Mouse (Mus musculus) limb, embryonic 14.5 days (tissue): ENCODE data around the gene Gm47969. TPM values are rescaled to one million over a fixed set of nuclear protein-coding genes. Genes with fewer than 3 reads are reported as not detected.

ENCODE experiments used
- ATAC-seq: fragments of 200-750 bp; cut with Nextera tagmentation; 2 replicates; pipeline ENCODE4 v1.8.0; 2017; ENCODE audit warnings: low read depth, moderate number of reproducible peaks, moderate TSS enrichment; ENCODE audit not compliant: low FRiP score
- DNase-seq: peaks from one replicate; pipeline ENCODE4 v3.0.0-alpha.2; 2015; ENCODE audit warnings: low spot score
- H3K27ac ChIP-seq: fragments of 300-500 bp; sonication (generic); replicated peaks from 2 replicates; pipeline ENCODE4 v1.5.1; 2014; ENCODE audit warnings: low read depth, mild to moderate bottlenecking, low read length, moderate library complexity, mixed read lengths
- H3K27me3 ChIP-seq: fragments of 300-500 bp; sonication (generic); 2 replicates; pipeline ENCODE4 v1.6.1; 2014; ENCODE audit warnings: low read length, mixed read lengths; ENCODE audit not compliant: control insufficient read depth, insufficient read depth
- H3K36me3 ChIP-seq: fragments of 300-500 bp; sonication (generic); 2 replicates; pipeline ENCODE4 v1.6.1; 2014; ENCODE audit warnings: mild to moderate bottlenecking, low read length, moderate library complexity, mixed read lengths; ENCODE audit not compliant: control insufficient read depth, insufficient read depth
- H3K4me1 ChIP-seq: fragments of 300-500 bp; sonication (generic); 2 replicates; pipeline ENCODE4 v1.6.1; 2014; ENCODE audit warnings: antibody characterized with exemption, low read length, mixed read lengths; ENCODE audit not compliant: control insufficient read depth, insufficient read depth
- H3K4me2 ChIP-seq: fragments of 300-500 bp; sonication (generic); replicated peaks from 2 replicates; pipeline ENCODE4 v1.6.1; 2014; ENCODE audit warnings: low read depth, mild to moderate bottlenecking, low read length, moderate library complexity; ENCODE audit not compliant: severe bottlenecking
- H3K4me3 ChIP-seq: fragments of 300-500 bp; sonication (generic); replicated peaks from 2 replicates; pipeline ENCODE4 v1.5.1; 2014; ENCODE audit warnings: low read length
- H3K9ac ChIP-seq: fragments of 300-500 bp; sonication (generic); 2 replicates; pipeline ENCODE4 v1.6.1; 2014; ENCODE audit warnings: mild to moderate bottlenecking, low read depth, low read length, moderate library complexity; ENCODE audit not compliant: severe bottlenecking
- H3K9me3 ChIP-seq: fragments of 300-500 bp; sonication (generic); 2 replicates; pipeline ENCODE4 v1.6.1; 2016; ENCODE audit warnings: low read length; ENCODE audit not compliant: control insufficient read depth
- POLR2A ChIP-seq: fragments of 200-500 bp; IDR thresholded peaks from 2 replicates; pipeline ENCODE4 v1.8.0; 2012; ENCODE audit warnings: inconsistent platforms, mild to moderate bottlenecking, moderate library complexity, borderline replicate concordance; ENCODE audit not compliant: insufficient read depth, insufficient read length; ENCODE audit errors: extremely low read depth
- WGBS: fragments of 180-500 bp; shearing (Covaris S2); extraction: QIAGEN DNeasy Blood & Tissue Kit; methylation state at CpG from one replicate; pipeline ENCODE4 v1.1.7; 2014; 5-methylcytosine and 5-hydroxymethylcytosine counted together
- polyA plus RNA-seq, 2 experiments: library from polyadenylated mRNA; depleted of rRNA in 1 of 2; stranded (reverse) in 1 of 2; unstranded in 1 of 2; fragments of >200 nt; fragmentation: Nextera tagmentation in 1 of 2; extraction: Ambion mirVana in 1 of 2; gene quantifications; 2 replicates each; pipeline versions ENCODE4 v1.2.1 to v1.2.3; 2012 to 2014

The Gm47969 gene
- polyA plus RNA-seq, 2 experiments, result not detected

- no peaks in the 10 kb centered on the region for H3K9me3 ChIP-seq
- H3K9ac ChIP-seq, result no peak overlapping the region
- no peaks in the 10 kb centered on the region for H3K27me3 ChIP-seq
- no peak for ATAC-seq
- no peak overlapping the region for H3K4me3 ChIP-seq
- H3K36me3 ChIP-seq, result no peaks in the 10 kb centered on the region
- 0 out of 2 replicates have a peak overlapping the region, but pooled peaks have one; percentile 10 for H3K27ac ChIP-seq
- H3K4me1 ChIP-seq, result no peaks in the 10 kb centered on the region; the same call in 1 of the 2 replicates
- TF ChIP-seq POLR2A, result no peak
- DNase-seq, result no peak
- peak overlapping the region; percentile 50 for H3K4me2 ChIP-seq
- 73% methylated on average over 11 of the region's 11 CpGs for whole genome bisulfite sequencing
These were observed 7.7 kb upstream of the Gm47969 start for GRCm38 (mm10) chr1:83036892-83037667.

DNA sequence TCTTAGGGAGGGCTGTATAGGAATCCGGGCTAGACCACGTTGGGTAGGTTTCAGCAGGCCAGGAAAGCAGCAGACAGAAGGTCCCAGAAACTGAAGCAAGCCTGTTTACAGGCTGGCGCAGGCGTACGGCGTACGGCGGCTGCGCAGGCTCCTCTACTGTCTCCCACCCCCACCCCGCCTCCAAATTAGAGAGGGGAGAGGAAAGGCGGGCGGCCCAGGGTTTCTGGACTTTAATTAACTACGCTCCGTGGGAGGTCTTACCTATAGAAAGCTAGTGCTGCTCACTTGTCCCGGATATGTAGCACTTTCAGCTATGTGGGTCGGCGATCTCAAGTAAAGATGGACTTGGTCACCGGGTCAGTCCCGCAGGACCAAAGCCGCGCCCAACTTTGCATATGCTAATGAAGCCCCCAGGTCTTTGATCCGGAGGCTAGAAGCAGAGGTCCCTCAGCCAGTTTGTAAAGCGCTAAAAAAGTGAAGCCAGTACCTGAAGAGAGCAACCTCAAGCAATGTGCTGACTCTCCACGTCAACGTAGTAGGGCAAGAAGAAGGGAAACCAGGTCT, 6.5 kb upstream of the Gm47969 start, which contains the start of gene Slc19a3:
Gene Slc19a3, minus strand, starts transcription at position 340 of the 564 bp plus-strand sequence.
- peak; percentile 90 for ATAC-seq
- under 1% methylated on average over 23 of the region's 25 CpGs for WGBS
- 0 out of 2 replicates have a peak, but pooled peaks have one; percentile 43 for TF ChIP-seq POLR2A
- Histone ChIP-seq H3K27me3 (no peaks in the 10 kb centered on the region), H3K4me3 (peak within 1 kb of the TSS; percentile 45), H3K36me3 (no peaks in the 10 kb centered on the region), H3K9me3 (no peaks in the 10 kb centered on the region), H3K27ac (peak within 1 kb of the TSS; percentile 29; the same call in 1 of the 2 replicates), H3K9ac (peak within 1 kb of the TSS; percentile 49), H3K4me1 (no peaks in the 10 kb centered on the region; the same call in 1 of the 2 replicates), H3K4me2 (peak within 1 kb of the TSS; percentile 50)
- DNase-seq, result peak; percentile 69

DNA sequence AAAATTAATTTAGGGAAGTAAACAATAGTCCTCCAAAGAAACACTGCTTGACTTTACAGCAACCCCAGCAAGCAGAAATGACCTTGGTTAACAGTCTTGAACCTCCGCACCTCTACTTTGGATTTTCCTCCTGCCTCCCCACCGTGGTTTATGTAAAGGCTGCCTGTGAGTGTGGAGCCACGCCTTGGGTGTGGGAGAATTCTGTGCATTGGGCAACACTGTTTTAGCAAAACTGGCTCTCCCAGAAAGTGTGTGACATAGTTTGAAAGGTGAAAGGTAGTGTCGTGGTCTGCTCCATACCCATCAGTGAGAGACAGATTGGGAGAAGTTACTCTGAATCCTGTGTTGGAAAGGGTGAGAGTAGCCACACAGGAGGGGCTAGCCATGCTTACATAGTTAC, 5.7 kb upstream of the Gm47969 start:
- WGBS, result 66% methylated on average over 4 of the region's 4 CpGs

DNA sequence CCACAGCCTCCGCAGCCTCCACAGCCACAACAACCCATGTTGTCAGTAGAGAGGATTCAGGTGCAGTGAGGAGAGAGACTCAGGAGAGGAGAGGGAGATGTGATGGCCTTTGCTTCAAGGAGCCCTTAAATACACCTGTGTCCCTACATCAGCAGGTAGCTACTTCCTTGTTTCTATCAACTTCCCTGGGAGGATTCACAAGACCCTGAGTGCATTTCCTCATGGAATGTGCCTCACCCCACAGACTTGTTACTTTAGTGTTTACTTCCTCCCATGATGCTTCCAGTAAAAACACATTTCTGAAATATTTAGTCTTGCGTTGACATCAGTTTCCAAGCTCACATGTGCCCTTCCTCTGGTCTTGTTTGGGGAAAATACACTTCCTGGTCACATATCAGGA, 2.4 kb upstream of the Gm47969 start, which contains the start of gene Krtap28-10:
Gene Krtap28-10, minus strand, starts transcription at position 101 of the 400 bp plus-strand sequence.
- Histone ChIP-seq H3K27ac (no peak within 1 kb of the TSS), H3K9ac (no peak within 1 kb of the TSS), H3K4me3 (no peak within 1 kb of the TSS), H3K36me3 (no peaks in the 10 kb centered on the region), H3K4me2 (no peak within 1 kb of the TSS), H3K27me3 (no peaks in the 10 kb centered on the region), H3K4me1 (no peaks in the 10 kb centered on the region; the same call in 1 of the 2 replicates), H3K9me3 (no peaks in the 10 kb centered on the region)
- 96% methylated on average over 2 of the region's 2 CpGs for WGBS
- no peak for DNase-seq
- no peak for ATAC-seq
- no peak for TF ChIP-seq POLR2A

More for the DNA sequence above, 5.7 kb upstream of the Gm47969 start:
- Histone ChIP-seq H3K4me1 (no peaks in the 10 kb centered on the region; the same call in 1 of the 2 replicates), H3K36me3 (no peaks in the 10 kb centered on the region), H3K4me2 (no peak overlapping the region), H3K9me3 (no peaks in the 10 kb centered on the region), H3K27me3 (no peaks in the 10 kb centered on the region), H3K9ac (no peak overlapping the region), H3K4me3 (no peak overlapping the region), H3K27ac (no peak overlapping the region)
- no peak for DNase-seq
- TF ChIP-seq POLR2A, result no peak
- no peak for ATAC-seq

DNA sequence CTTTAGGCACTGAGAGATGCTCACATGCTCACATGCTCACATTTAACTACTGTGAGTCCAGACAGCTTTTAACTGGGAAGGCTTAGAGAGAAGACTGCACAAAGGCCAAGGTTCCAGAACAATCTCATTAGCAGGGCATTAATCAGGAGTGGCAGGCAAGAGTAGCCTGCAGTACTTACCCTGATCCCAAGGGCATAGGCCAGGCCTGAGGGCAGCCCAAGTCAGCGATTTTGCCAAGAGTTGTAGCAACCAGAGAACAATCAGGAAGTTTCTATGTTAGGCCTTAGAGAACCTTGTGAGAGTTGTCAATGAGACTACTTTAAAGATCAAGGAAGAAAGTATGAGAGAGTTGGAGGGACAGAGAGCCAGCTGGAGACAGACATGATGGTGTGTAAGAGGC, 13.7 kb downstream of the Gm47969 start:
- no peak for DNase-seq
- Histone ChIP-seq H3K9me3 (no peaks in the 10 kb centered on the region), H3K4me1 (no peaks in the 10 kb centered on the region), H3K4me3 (no peak overlapping the region), H3K4me2 (no peak overlapping the region), H3K27ac (no peak overlapping the region), H3K27me3 (no peaks in the 10 kb centered on the region), H3K36me3 (no peaks in the 10 kb centered on the region), H3K9ac (no peak overlapping the region)
- TF ChIP-seq POLR2A, result no peak
- ATAC-seq, result no peak
- 56% methylated on average over 1 of the region's 1 CpGs for WGBS
